Mouse (Mus musculus) kidney, embryonic 16.5 days (tissue): ENCODE data around the gene Dnajb4. TPM values are rescaled to one million over a fixed set of nuclear protein-coding genes. Genes with fewer than 3 reads are reported as not detected.

Experiments
- ATAC-seq: fragments of 200-750 bp; cut with Nextera tagmentation; 2 replicates; pipeline ENCODE4 v1.8.0; 2017; ENCODE audit warnings: moderate TSS enrichment; ENCODE audit not compliant: low FRiP score, low TSS enrichment
- H3K27ac ChIP-seq: fragments of 300-500 bp; sonication (generic); 2 replicates; pipeline ENCODE4 v1.5.1; 2014; ENCODE audit warnings: low read length
- H3K27me3 ChIP-seq: fragments of 300-500 bp; sonication (generic); 2 replicates; pipeline ENCODE4 v1.6.1; 2014; ENCODE audit warnings: low read length, control low read depth, mixed read lengths; ENCODE audit not compliant: insufficient read depth
- H3K36me3 ChIP-seq: fragments of 300-500 bp; sonication (generic); 2 replicates; pipeline ENCODE4 v1.6.1; 2014; ENCODE audit warnings: low read length, control low read depth, mixed read lengths; ENCODE audit not compliant: insufficient read depth
- H3K4me1 ChIP-seq: fragments of 300-500 bp; sonication (generic); 2 replicates; pipeline ENCODE4 v1.6.1; 2014; ENCODE audit warnings: low read length, control low read depth, mixed read lengths; ENCODE audit not compliant: insufficient read depth
- H3K4me2 ChIP-seq: fragments of 300-500 bp; sonication (generic); replicated peaks from 2 replicates; pipeline ENCODE4 v1.6.1; 2014; ENCODE audit warnings: low read depth, low read length
- H3K4me3 ChIP-seq: fragments of 300-500 bp; sonication (generic); 2 replicates; pipeline ENCODE4 v1.5.1; 2014; ENCODE audit warnings: mild to moderate bottlenecking, low read length
- H3K9ac ChIP-seq: fragments of 300-500 bp; sonication (generic); replicated peaks from 2 replicates; pipeline ENCODE4 v1.6.1; 2014; ENCODE audit warnings: low read length
- H3K9me3 ChIP-seq: fragments of 300-500 bp; sonication (generic); 2 replicates; pipeline ENCODE4 v1.6.1; 2016; ENCODE audit warnings: low read length, control low read depth
- WGBS: fragments of 180-500 bp; shearing (Covaris S2); extraction: QIAGEN DNeasy Blood & Tissue Kit; methylation state at CpG from one replicate; pipeline ENCODE4 v1.1.7; 2014; 5-methylcytosine and 5-hydroxymethylcytosine counted together
- polyA plus RNA-seq: library from polyadenylated mRNA; unstranded; fragments of >200 nt; fragmentation: Nextera tagmentation; extraction: Ambion mirVana; gene quantifications from 2 replicates; pipeline ENCODE4 v1.2.1, GENCODE M21; 2015

Gene Dnajb4
- polyA plus RNA-seq, 1 experiment from 2014 or later: 34.1 TPM

- H3K27me3 ChIP-seq: no peaks in the 10 kb centered on the region
- H3K27ac ChIP-seq: peak overlapping the region; percentile 98
- 2% methylated on average over 25 of the region's 25 CpGs for WGBS
- H3K4me1 ChIP-seq: peaks cover 27% of the 10 kb centered on the region
- H3K36me3 ChIP-seq: no peaks in the 10 kb centered on the region
- H3K4me3 ChIP-seq: peak overlapping the region; percentile 93
- H3K9me3 ChIP-seq: no peaks in the 10 kb centered on the region
- peak overlapping the region; percentile 80 for H3K4me2 ChIP-seq
- peak; percentile 31; the same call in 1 of the 2 replicates for ATAC-seq
- H3K9ac ChIP-seq: peak overlapping the region; percentile 95
Observed at GRCm38 (mm10) chr3:152209177-152209966, 730 bp downstream of the Dnajb4 start.

GRCm38 (mm10) chr3:152208096-152208885 is 1.8 kb downstream of the Dnajb4 start:
- no peak overlapping the region for H3K9ac ChIP-seq
- H3K27me3 ChIP-seq: no peaks in the 10 kb centered on the region
- ATAC-seq: no peak
- 90% methylated on average over 7 of the region's 7 CpGs for WGBS
- no peak overlapping the region for H3K4me3 ChIP-seq
- H3K4me1 ChIP-seq: peaks cover 25% of the 10 kb centered on the region
- H3K36me3 ChIP-seq: no peaks in the 10 kb centered on the region
- H3K9me3 ChIP-seq: no peaks in the 10 kb centered on the region
- no peak overlapping the region for H3K27ac ChIP-seq
- H3K4me2 ChIP-seq: no peak overlapping the region; the same call in 1 of the 2 replicates

- no peaks in the 10 kb centered on the region for H3K9me3 ChIP-seq
- 94% methylated on average over 4 of the region's 4 CpGs for WGBS
- H3K9ac ChIP-seq: no peak overlapping the region
- no peaks in the 10 kb centered on the region for H3K36me3 ChIP-seq
- H3K4me2 ChIP-seq: no peak overlapping the region
- no peak for ATAC-seq
- no peaks in the 10 kb centered on the region for H3K27me3 ChIP-seq
- H3K4me1 ChIP-seq: peaks cover 13% of the 10 kb centered on the region
- H3K4me3 ChIP-seq: no peak overlapping the region
- no peak overlapping the region for H3K27ac ChIP-seq
Observed at GRCm38 (mm10) chr3:152207156-152207555, 2.9 kb downstream of the Dnajb4 start.

- Histone ChIP-seq H3K4me1 (peaks cover 8% of the 10 kb centered on the region), H3K27ac (no peak overlapping the region), H3K9ac (no peak overlapping the region), H3K9me3 (no peaks in the 10 kb centered on the region), H3K4me2 (no peak overlapping the region), H3K4me3 (no peak overlapping the region), H3K36me3 (no peaks in the 10 kb centered on the region), H3K27me3 (no peaks in the 10 kb centered on the region)
- no peak for ATAC-seq
- 73% methylated on average over 3 of the region's 3 CpGs for WGBS
Observed at GRCm38 (mm10) chr3:152204577-152204976, 5.5 kb downstream of the Dnajb4 start.

GRCm38 (mm10) chr3:152203996-152204395 is 6.1 kb downstream of the Dnajb4 start:
- H3K36me3 ChIP-seq: no peaks in the 10 kb centered on the region
- 71% methylated on average over 3 of the region's 3 CpGs for WGBS
- peaks cover 5% of the 10 kb centered on the region for H3K4me1 ChIP-seq
- H3K4me3 ChIP-seq: no peak overlapping the region
- no peak overlapping the region for H3K9ac ChIP-seq
- H3K4me2 ChIP-seq: no peak overlapping the region
- no peaks in the 10 kb centered on the region for H3K27me3 ChIP-seq
- H3K9me3 ChIP-seq: no peaks in the 10 kb centered on the region
- no peak overlapping the region for H3K27ac ChIP-seq
- no peak for ATAC-seq

- H3K4me1 ChIP-seq: peaks cover under 1% of the 10 kb centered on the region; the same call in 1 of the 2 replicates
- H3K4me2 ChIP-seq: no peak overlapping the region
- no peak overlapping the region for H3K9ac ChIP-seq
- H3K9me3 ChIP-seq: no peaks in the 10 kb centered on the region
- H3K27ac ChIP-seq: no peak overlapping the region
- no peak overlapping the region for H3K4me3 ChIP-seq
- H3K27me3 ChIP-seq: no peaks in the 10 kb centered on the region
- H3K36me3 ChIP-seq: no peaks in the 10 kb centered on the region
- 87% methylated on average over 6 of the region's 6 CpGs for WGBS
- ATAC-seq: no peak
Observed at GRCm38 (mm10) chr3:152203411-152203810, 6.7 kb downstream of the Dnajb4 start.

GRCm38 (mm10) chr3:152202942-152203341 is 7.2 kb downstream of the Dnajb4 start:
- Histone ChIP-seq H3K4me3 (no peak overlapping the region), H3K4me2 (no peak overlapping the region), H3K27ac (no peak overlapping the region), H3K4me1 (no peaks in the 10 kb centered on the region), H3K9me3 (no peaks in the 10 kb centered on the region), H3K36me3 (no peaks in the 10 kb centered on the region), H3K9ac (no peak overlapping the region), H3K27me3 (no peaks in the 10 kb centered on the region)
- ATAC-seq: no peak

- H3K4me3 ChIP-seq: no peak overlapping the region
- no peaks in the 10 kb centered on the region for H3K9me3 ChIP-seq
- no peak overlapping the region for H3K27ac ChIP-seq
- no peak overlapping the region for H3K4me2 ChIP-seq
- no peak overlapping the region for H3K9ac ChIP-seq
- H3K4me1 ChIP-seq: no peaks in the 10 kb centered on the region
- H3K27me3 ChIP-seq: no peaks in the 10 kb centered on the region
- no peaks in the 10 kb centered on the region for H3K36me3 ChIP-seq
- no peak for ATAC-seq
- 62% methylated on average over 2 of the region's 2 CpGs for WGBS
Observed at GRCm38 (mm10) chr3:152201651-152202050, 8.5 kb downstream of the Dnajb4 start.

DNA sequence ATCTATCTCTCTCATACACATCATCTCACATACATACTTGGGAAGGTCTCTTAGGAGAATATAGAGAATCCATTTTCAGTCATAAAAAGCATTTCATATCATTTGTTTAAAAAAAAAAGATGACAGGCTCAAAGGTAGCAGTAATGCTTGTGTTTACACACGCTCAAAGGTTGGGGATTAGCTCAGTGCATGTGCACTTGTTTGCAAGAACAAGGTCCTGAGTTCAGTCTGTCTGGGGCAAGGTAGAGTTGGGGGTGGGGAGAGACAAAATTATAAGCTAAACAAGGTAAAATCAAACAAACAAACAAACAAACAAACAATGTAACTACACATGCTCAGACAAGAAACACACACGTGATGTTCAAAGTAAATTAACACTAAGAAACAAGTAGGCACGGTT is 8.9 kb downstream of the Dnajb4 start:
- H3K4me2 ChIP-seq: no peak overlapping the region
- no peak for ATAC-seq
- WGBS: 87% methylated on average over 3 of the region's 3 CpGs
- H3K9me3 ChIP-seq: no peaks in the 10 kb centered on the region
- H3K36me3 ChIP-seq: no peaks in the 10 kb centered on the region
- no peak overlapping the region for H3K9ac ChIP-seq
- H3K27ac ChIP-seq: no peak overlapping the region
- H3K27me3 ChIP-seq: no peaks in the 10 kb centered on the region
- H3K4me3 ChIP-seq: no peak overlapping the region
- no peaks in the 10 kb centered on the region for H3K4me1 ChIP-seq

GRCm38 (mm10) chr3:152199125-152199524 is 11.0 kb downstream of the Dnajb4 start:
- H3K4me2 ChIP-seq: no peak overlapping the region
- no peaks in the 10 kb centered on the region for H3K4me1 ChIP-seq
- no peak overlapping the region for H3K27ac ChIP-seq
- H3K4me3 ChIP-seq: no peak overlapping the region
- ATAC-seq: no peak
- H3K27me3 ChIP-seq: no peaks in the 10 kb centered on the region
- H3K9me3 ChIP-seq: no peaks in the 10 kb centered on the region
- 68% methylated on average over 3 of the region's 3 CpGs for WGBS
- H3K36me3 ChIP-seq: no peaks in the 10 kb centered on the region
- H3K9ac ChIP-seq: no peak overlapping the region
